Mouse (Mus musculus) layer of hippocampus, adult 18-20 months (tissue): Measurements from ENCODE around the gene Cnot3. TPM values are rescaled to one million over a fixed set of nuclear protein-coding genes. Genes with fewer than 3 reads are reported as not detected.

ENCODE experiments used
- DNase-seq, 2 experiments: peaks; one replicate each; pipeline ENCODE4 v3.0.0; 2022; ENCODE audit warnings: low spot score in 2 of 2
- total RNA-seq, 2 experiments: library from RNA; stranded (reverse); gene quantifications; 2 replicates each; pipeline ENCODE4 v1.2.3; 2021

Gene Cnot3
- total RNA-seq, 2 experiments from 2014 or later, result 59.1 to 60.6 TPM

- no peak for DNase-seq
These were observed 1.1 kb downstream of the Cnot3 start for GRCm38 (mm10) chr7:3646188-3646587.

DNA sequence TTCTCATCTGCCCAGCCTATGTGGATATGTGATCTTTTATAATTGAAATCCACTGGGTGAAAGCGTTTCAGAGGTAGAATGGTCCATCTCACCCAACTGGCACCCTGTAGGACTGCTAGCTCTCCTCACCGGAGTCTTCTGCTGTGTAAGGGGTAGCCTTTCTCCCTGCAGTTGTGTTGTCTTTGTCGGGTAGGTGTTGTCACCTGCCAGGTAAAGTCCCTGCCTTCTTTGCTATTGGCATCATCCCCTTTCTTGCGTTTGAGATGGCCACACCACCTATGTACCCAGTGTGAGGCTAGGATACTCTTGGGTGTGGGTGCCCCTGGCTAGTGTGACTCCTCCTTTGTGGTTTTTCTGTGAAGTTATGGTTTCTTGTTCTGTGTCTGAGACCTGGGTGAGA lies 1.6 kb downstream of the Cnot3 start:
- DNase-seq, result no peak

DNA sequence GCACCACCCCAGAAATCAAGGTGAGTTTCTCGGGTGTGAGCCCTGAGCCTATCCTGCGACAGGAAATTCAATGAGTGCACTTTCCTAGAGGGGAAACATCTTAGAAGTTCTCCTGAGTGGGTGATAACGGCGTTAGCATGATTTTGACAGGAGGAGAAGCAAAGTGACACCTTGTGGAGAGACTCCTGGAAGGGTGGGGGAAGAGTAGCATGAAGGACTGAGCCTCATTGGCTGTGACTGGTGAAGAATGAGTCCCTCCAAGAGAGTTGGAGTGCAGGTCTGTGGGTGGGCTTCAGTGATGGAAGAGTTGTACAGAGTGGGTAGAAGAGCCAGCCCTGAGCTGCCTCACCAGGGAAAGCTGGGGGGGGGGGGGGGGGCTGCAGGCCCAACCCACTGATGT lies 11.9 kb downstream of the Cnot3 start:
- no peak for DNase-seq

DNA sequence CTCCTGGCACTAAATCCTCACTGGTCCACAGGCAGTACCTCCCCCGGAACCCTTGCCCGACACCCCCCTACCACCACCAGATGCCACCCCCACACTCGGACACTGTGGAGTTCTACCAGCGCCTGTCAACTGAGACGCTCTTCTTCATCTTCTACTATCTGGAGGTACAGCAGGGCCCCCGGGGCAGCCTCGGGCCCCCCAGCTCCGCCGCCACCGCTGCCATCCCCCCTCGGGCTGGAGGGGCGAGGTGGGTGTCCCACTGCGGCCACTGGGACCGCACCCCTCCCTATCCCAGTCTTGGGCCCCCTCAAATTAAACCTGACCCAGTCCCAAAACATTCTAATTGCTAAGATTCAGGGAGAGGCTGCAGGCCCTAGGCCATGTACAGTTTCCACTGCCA lies 13.5 kb downstream of the Cnot3 start:
- DNase-seq, result no peak

DNA sequence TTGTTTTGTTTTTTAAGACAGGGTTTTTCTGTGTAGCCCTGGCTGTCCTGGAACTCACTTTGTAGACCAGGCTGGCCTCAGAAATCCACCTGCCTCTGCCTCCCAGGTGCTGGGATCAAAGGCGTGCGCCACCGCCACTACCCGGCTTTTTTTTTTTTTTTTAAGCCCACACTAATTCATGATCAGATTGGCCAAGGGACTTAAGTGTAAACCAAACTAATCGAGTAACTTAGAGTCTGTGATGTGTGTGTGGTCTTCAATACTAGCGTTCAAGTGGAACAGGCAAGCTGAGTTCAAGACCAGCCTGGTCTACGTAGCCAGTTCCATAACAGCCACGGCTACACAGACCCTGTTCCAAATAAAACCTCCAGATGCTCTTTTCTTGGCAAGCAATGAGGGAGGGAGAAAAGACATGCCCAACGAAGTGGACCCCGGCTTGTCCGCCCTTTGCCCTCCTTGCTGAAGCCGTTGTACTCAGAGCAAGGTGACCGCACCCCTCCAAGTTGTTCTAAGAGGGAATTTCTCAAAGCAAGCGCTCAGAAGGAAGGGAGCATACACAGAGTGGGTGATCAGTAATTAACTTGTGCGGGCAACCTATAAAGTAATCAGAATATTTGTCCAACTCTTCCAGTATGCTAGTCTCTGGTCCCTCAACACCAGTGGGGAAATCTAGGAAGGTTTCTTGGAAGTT lies 19.6 kb downstream of the Cnot3 start:
- no peak for DNase-seq

DNA sequence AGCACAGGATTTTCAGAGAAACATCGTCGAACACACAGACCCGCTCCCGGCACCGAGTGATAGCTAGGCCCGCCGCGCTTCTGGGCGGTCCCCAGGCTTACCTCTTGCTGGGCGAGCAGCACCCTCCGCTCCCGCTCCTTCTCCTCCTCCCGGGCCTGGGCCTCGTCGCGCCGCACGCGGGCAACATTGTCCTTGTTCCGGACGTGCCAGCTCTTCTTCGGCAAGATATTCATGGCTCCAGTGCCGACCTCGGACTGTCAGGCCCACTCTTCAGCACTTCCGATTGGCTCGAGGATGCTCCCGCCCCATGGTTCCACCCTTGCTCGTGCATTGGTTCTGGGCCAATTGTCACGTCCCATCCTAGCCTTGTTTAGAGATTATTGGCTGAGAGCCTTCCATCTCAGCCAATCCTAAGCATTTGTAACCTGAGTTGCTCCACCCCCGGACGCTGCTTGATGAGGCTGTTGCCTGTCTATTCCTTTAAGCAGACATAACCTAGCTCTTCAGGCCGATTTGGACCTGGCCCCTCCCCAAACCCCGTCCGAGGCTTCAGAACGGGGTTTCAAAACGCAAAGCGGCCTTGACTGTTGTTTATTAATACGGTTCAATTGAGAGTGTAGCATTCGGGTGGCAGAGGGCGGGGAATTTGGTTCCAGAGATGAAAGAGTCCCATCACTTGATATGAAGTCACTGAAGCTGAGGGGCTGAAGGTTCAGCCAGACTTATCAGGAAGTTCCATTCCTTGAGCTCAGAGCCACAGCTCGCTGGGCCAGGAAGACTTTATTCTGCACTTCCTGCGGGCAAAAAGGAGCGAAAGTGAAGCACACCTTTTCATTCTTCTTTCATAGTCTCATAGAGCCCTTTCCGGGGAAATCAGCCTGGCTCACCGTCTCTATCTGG lies 20.4 kb downstream of the Cnot3 start, which contains the start of gene Leng1:
Leng1 (minus strand) TSS at position 626 of the 900 bp plus-strand sequence.
- peak; percentile 97 to 98 for DNase-seq

GRCm38 (mm10) chr7:3666921-3667391 lies 21.9 kb downstream of the Cnot3 start:
- DNase-seq, result no peak

DNA sequence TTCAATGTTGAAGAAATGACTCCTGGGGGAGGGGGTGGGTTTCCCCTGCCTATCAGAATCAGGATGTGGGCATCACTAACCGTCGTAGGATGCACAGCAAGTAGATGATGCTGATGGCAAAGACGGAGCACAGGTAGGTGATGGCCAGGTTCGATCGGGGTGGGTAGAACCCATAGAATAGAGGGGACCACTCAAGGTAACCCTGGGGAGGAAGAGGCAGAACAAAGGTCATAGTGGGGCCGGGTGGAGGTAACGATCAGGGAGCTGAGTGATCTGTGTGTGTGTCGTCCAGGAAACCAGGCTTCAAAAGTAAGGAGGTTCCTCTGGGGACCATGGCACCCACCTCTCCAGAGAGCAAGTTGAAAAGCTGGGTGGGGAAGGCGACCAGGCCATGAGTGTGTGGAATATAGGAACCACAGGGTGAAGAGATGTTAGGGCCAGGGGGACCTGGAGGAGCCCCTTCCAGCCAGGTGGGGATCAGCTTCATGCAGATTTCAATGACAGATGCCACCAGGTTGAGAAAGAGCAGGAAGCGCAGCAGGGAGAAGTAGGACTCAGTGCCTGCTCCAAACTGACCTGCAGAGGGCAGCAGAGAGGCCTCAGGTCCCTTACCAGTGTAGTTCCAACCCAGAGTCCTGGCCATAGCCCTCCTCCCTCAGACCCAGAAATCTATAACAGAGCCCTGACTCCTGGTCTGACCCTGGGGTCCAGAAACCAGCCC lies 29.6 kb downstream of the Cnot3 start:
- DNase-seq, result peak; percentile 51 to 87

- no peak for DNase-seq
These were observed 30.1 kb downstream of the Cnot3 start for GRCm38 (mm10) chr7:3675228-3675548.

GRCm38 (mm10) chr7:3676371-3676770 lies 31.3 kb downstream of the Cnot3 start:
- no peak for DNase-seq

DNA sequence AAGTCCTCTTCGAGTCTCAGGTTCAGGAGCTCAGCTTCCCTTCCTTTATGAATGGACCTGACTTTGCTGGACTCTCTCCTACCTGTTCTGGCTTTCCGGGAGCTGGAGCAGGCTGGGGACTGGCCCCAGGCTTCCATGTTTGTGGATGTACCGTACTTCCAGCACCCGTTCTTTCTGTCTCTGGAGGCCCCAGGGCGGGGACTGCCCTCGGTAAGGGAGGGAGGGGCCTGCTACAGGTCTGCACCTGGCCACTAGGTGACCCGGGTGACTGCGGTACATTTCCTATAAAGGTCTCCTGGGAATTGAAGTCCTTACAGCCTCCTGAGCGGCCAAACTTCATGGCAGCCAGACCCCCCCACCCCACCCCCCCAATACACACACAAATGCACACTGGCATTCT lies 32.3 kb downstream of the Cnot3 start, which contains the start of gene Tmc4:
Tmc4 (minus strand) TSS at position 212 of the 400 bp plus-strand sequence.
- DNase-seq, result no peak

DNA sequence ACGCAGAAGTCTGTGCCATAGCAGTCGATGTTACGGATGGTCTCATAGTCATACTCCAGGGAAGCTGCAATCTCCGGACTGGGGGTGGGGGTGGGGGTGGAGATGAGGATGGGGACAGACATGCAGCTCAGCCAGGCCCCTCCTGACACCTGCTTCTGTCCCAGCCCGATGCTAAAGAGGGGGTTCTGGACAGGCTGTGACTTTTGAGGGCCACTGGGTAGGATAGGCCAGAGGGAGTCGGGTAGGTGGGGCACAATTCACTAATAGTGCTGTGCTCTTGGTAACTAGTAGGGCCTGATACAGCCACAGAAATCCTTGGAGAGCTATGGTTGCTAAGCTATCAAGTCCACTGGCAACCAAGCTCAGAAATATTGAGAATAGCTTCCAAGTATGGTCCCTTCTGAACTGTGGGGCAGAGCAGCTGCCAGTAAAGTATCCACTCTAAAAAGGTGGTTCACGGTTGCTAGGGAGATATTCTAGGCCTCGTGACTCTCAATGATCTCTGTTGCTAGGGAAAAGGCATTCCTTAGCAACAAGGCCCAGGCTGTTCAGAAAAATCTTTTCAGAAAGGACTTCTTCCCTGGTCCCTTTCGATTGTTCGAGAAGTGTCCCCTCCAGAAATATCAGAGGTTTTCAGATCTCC lies 39.0 kb downstream of the Cnot3 start:
- peak; percentile 22 to 58 for DNase-seq

DNA sequence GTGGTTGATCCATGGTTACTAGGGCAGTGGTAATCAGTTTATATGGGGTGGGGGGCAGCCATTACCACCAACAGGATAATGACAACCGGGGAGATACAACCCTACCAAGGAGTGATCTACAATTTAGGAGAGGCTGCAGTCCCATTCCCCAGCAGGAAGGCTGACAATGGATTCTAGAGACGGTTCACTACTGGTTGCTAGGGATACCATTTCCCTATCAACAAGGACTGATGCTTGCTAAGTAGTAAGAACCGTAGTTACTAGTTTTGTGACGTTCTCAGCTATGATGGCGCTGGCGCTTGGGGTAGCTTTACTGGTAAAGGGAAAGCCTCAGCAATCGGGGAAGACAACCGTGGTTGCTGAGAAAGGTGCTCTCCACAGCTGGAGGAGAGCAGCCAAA lies 39.6 kb downstream of the Cnot3 start:
- no peak for DNase-seq

DNA sequence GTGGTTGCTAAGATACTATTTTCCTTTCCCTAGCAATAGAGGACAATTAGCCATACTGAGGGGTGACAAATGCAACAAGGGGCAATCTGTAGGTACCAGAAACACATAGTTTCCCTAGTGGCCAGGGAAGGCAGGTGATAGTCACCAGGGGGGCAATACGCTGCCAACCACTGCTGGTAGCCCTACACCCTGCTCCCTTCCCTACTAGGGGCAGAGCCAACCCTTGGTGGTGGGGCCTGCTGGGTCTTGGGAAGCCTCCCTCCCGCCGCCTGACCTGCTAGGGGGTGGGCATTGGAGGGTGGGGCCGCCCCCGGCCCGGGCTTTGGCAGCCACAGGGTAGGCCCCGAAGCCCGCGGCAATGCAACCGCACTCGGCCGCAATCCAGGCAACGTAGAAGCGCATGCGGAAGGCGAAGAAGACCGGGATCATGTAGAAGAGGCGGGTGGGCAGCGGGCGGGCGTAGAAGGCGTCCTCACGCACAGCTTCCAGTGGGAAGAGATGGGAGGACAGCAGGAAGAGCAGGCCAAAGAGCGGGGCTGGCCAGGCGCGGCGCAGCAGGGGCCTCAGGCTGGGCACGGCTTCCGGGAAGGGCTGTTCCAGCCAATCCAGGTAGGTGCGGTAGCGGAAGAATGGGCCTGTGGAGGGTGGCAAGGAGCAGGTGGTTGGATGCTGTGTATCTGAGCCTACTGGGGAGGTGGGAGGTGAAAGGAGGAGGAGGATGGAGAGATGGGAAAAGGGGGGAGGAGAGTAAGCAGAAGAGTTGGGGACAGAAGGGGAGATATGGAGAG lies 40.5 kb downstream of the Cnot3 start:
- DNase-seq, result no peak

DNA sequence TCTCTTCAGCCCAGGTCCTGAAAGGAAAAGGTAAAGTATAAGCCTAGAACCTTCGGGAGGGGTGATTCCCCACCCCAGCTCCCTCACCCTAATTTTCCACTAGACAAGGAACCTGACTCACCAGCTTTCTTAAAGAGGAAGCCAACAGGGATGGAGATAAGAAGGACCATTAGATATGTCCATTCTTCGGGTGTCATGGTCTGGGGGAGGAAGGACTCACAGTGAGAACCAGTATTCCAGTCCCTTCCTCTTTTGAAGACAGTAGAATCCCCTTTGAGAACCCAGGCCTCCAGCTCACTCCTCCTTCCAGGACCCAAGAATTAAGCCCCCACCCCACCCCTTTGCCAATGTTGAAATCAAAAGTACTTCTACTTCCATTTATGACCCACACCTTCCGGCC lies 46.9 kb downstream of the Cnot3 start:
- DNase-seq, result no peak

DNA sequence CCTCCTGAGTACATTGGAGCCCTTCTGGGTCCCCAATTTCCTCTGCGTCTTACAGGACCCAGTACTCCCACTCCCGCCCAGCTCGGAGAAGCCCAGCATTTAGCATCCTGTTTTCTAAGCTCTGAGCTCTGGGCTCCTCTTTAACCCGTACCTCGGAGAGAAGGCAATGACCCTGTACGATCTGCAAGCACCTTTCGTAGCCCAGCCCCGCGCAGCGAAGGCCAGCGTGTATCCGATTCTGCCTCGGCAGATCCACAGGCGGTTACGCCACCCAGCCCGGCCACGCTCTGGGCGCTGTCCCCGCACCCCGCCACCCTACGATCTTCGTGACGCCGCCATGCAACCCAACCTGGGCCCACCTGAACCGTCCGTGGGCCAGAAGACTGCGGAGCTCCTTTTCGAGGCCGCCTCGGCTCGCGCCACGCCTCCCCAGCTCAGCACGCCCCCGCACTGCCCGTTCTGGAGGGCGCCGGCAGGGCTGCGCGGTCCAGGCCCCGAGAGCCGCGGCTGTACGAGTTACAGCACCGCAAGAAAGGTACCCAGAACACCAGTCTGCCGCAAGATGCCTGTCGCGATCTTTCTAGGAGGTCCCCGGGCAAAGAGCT lies 47.4 kb downstream of the Cnot3 start, which contains the start of gene Tsen34:
Tsen34 (plus strand) TSS at position 482 of the 605 bp plus-strand sequence.
- DNase-seq, result no peak

DNA sequence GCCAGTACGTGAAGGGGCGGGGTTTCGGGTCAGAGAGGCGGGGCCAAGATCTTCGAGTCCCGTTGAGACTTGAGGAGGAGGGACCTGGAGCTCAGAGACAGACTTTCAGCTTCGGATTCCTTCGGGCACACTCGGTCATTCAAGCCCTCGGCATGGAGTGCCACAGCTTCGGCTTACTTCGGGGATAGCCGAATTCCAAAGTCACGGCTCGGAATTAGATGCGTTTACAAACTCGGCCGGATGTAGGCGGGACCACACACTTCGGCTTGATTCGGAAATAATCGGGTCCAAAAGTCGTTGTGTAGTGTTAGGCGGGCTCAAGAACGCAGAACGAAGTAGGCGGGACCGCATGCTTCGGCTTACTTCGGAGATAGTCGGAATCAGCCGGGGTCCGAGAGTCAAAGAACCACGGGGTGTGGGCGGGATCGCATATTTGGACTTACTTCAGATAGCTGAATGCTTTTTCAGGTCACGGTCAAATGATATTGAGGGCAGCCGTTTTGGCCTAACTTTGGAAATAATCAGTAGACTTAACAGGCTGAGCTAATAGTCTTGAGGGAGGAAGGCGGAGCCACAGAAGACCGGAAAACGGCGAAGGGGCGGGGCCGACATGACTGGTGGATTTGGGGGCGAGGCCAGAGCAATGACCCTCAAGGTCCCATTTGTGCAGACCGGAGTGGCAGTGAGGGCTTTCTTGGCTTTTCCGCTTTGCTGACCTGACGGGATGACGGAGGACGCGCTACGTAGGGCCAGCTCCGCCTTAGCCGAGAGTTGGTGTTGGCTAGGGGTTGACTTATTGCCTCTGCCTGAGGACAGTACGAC lies 48.1 kb downstream of the Cnot3 start, which contains the start of gene Mboat7:
Mboat7 (minus strand) TSS at position 537 of the 822 bp plus-strand sequence.
- DNase-seq, result peak; percentile 95 to 99

DNA sequence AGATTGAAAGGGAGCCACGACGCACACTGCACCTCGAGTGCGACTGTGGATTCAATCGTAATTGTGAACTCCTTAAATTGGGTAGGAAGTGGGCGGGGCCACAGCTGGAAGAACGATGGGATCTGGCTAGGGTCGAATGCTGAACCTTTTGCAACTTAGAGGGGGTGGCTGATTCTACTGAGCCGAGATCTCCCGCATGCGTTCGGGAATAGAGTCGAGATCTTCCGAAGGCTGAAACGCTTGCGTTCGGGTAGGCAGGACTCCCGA lies 48.7 kb downstream of the Cnot3 start:
- DNase-seq, result no peak
